Mouse (Mus musculus): ENCODE results near the gene Zfp488. TPM values are rescaled to one million over a fixed set of nuclear protein-coding genes. Genes with fewer than 3 reads are reported as not detected.
A peak's percentile ranks its signal among the peaks of the same experiment; 100 is the strongest.

Gene Zfp488
- 0.04 and 0.18 TPM in 2 replicates for polyA plus RNA-seq (2016; fragmentation: Nextera tagmentation; extraction: Ambion mirVana)

DNA sequence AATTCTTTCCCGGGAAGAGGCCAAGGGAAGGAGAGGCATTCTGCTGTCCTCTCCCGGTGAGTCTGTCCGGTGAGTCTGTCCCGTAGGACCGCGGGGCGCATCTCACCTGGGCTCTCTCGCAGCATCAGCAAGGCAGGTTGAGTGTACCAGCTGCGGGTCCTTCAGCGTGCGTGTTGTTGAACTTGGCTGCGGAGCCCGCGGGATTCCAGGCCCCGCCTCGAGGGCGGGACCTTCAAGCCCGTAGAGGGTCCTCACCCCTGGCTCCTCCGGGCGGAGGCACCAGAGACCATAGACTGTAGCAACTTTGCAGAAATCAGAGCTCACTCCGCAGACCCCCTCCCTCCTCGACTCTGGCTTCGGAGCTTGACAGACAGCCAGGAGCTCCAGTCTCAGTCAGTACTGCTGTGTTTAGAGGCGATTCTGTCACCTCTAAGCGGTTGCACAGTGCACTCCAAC, at the start of gene Zfp488:
Gene Zfp488 (minus strand): TSS at position 161 of the 456 bp plus-strand sequence.
- peaks cover 4% of the 10 kb centered on the region; the same call in 1 of the 2 replicates for H3K27me3 ChIP-seq (replicated peaks)
- H3K36me3 ChIP-seq, result no peaks in the 10 kb centered on the region
- H3K27ac ChIP-seq, result no peak within 1 kb of the TSS
- H3K4me1 ChIP-seq, result peaks cover 7% of the 10 kb centered on the region
- 2% methylated on average over 25 of the region's 25 CpGs for WGBS
- H3K4me2 ChIP-seq (replicated peaks), result peak within 1 kb of the TSS; percentile 79
- H3K9ac ChIP-seq, result no peak within 1 kb of the TSS
- ATAC-seq (ENCODE audit: low FRiP score, low read depth), result peak; percentile 65; the same call in 1 of the 2 replicates
- H3K4me3 ChIP-seq, result peak within 1 kb of the TSS; percentile 36
- H3K9me3 ChIP-seq, result no peaks in the 10 kb centered on the region

DNA sequence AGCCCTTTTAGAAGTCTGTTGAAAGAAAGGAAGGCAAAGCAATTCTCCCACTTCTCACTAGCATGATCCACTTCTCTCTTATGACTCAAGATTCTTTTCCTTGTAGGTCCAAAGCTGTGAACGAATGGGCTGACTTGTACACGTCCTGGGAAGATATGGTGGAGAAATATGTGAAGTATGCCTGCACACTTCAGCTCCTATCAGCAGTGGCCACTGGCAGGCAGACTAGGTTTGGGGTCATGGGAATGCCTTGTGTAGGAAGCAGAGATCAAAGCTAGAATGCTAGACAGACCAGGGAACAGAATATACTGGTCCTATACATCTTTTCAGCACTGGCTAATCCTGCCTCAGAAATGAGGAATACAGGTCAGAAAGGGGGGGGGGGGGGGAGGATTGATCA, 48.1 kb upstream of the Zfp488 start:
- Histone ChIP-seq H3K36me3 (no peaks in the 10 kb centered on the region), H3K9me3 (0 out of 2 replicates have a peak, but pooled peaks cover 5% of the 10 kb centered on the region), H3K27ac (no peak overlapping the region), H3K4me3 (no peak overlapping the region), H3K4me1 (no peaks in the 10 kb centered on the region), H3K4me2 (replicated peaks) (no peak overlapping the region), H3K27me3 (replicated peaks) (no peaks in the 10 kb centered on the region), H3K9ac (no peak overlapping the region)
- no peak for ATAC-seq (ENCODE audit: low FRiP score, low read depth)
- WGBS, result 77% methylated on average over 2 of the region's 2 CpGs

DNA sequence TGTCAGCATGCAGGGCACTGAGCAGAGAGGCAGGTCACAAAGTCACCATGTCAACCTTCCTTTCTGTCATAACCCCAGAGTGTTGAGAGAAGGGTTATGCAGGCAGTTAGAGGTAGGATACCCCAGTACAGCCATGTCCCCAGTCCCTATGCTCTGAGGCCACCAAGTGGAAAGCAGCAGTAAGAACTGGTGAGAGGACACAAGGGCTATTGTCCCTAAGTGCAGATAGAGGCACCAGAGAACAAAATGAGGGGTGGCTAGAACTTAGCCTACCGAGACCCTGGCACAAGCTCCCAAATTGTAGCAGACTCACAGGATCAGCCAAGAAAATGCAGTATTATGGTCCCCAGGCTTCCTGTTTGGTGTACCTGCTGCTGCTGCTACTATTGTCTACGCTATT, 38.4 kb upstream of the Zfp488 start:
- no peaks in the 10 kb centered on the region for H3K36me3 ChIP-seq
- no peaks in the 10 kb centered on the region for H3K4me1 ChIP-seq
- ATAC-seq (ENCODE audit: low FRiP score, low read depth), result no peak
- no peak overlapping the region for H3K4me3 ChIP-seq
- no peak overlapping the region for H3K4me2 ChIP-seq (replicated peaks)
- H3K27ac ChIP-seq, result no peak overlapping the region
- no peaks in the 10 kb centered on the region for H3K27me3 ChIP-seq (replicated peaks)
- no peaks in the 10 kb centered on the region for H3K9me3 ChIP-seq
- WGBS, result 87% methylated on average over 2 of the region's 2 CpGs
- H3K9ac ChIP-seq, result no peak overlapping the region

DNA sequence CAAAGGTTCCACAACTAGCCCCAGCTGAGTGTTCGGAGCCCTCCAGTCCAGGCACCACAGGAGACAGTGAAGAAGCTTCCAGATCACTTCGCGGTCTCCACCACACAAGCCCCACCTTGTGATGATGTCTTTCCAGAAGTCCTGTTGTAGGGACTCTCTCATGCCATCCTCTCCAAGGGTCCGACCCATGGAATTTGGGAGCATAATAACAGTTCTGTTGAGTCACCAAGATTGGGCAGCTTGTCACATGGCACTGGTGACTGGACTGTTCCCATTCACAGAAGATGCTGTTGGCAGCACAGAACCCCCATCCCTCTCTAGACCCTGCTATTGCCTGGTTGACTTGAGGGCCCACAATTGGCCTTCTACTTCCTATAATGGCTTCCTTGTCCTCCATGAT, 37.8 kb upstream of the Zfp488 start, which contains the start of gene Gm5460:
Gene Gm5460 (plus strand): TSS at position 378 of the 400 bp plus-strand sequence.
- Histone ChIP-seq H3K4me2 (replicated peaks) (no peak within 1 kb of the TSS), H3K27me3 (replicated peaks) (no peaks in the 10 kb centered on the region), H3K9me3 (no peaks in the 10 kb centered on the region), H3K27ac (no peak within 1 kb of the TSS), H3K4me3 (no peak within 1 kb of the TSS), H3K36me3 (no peaks in the 10 kb centered on the region), H3K4me1 (no peaks in the 10 kb centered on the region), H3K9ac (no peak within 1 kb of the TSS)
- ATAC-seq (ENCODE audit: low FRiP score, low read depth), result no peak
- 96% methylated on average over 4 of the region's 4 CpGs for WGBS

DNA sequence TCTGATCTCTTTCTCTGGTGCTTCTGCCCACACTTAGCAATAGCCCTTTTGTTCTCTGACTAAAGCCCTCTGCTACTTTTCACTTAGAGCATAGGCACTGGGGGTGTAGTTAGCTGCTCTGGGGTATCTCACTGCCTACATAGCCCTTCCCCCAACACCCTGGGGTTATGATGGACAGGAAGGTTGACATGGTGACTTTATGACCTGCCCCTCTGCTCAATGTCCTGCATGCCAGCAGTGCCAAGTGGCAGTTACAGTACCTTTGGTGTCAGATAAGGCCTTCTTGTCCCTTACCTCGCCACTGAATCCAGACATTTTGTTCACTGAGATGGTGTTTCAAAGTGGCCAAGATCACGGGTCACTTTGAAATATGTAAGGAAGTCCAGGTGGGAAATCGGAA, 36.5 kb upstream of the Zfp488 start, which contains the start of gene Gm30083:
Gene Gm30083 (minus strand): TSS at position 120 of the 400 bp plus-strand sequence.
- Histone ChIP-seq H3K27me3 (replicated peaks) (no peaks in the 10 kb centered on the region), H3K4me3 (no peak within 1 kb of the TSS), H3K9me3 (no peaks in the 10 kb centered on the region), H3K27ac (no peak within 1 kb of the TSS), H3K9ac (no peak within 1 kb of the TSS), H3K4me2 (replicated peaks) (no peak within 1 kb of the TSS), H3K36me3 (no peaks in the 10 kb centered on the region), H3K4me1 (no peaks in the 10 kb centered on the region)
- 81% methylated on average over 3 of the region's 3 CpGs for WGBS
- ATAC-seq (ENCODE audit: low FRiP score, low read depth), result no peak

DNA sequence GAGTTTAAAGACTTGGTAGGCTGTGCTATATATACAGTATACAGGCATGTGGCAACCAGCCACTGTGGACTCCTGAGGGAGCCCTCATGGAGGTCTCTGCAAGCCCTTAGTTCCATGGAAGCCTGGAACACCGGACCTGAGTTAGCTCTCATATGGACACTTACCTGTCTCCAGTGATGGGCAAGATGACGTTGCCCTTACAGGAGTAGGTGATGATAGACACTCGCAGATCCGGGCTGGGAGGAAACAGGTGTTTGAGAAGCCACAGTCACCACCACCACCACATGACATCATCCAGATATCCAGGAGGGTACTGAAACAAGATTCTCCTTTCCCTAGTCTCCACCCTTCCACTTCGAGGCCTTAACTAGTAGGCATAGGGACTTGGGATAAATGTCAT, 23.8 kb upstream of the Zfp488 start:
- H3K27me3 ChIP-seq (replicated peaks), result no peaks in the 10 kb centered on the region
- H3K27ac ChIP-seq, result no peak overlapping the region
- 92% methylated on average over 5 of the region's 5 CpGs for WGBS
- no peaks in the 10 kb centered on the region for H3K4me1 ChIP-seq
- H3K4me2 ChIP-seq (replicated peaks), result no peak overlapping the region
- no peak overlapping the region for H3K9ac ChIP-seq
- ATAC-seq (ENCODE audit: low FRiP score, low read depth), result no peak
- H3K36me3 ChIP-seq, result no peaks in the 10 kb centered on the region
- no peak overlapping the region for H3K4me3 ChIP-seq
- no peaks in the 10 kb centered on the region for H3K9me3 ChIP-seq

DNA sequence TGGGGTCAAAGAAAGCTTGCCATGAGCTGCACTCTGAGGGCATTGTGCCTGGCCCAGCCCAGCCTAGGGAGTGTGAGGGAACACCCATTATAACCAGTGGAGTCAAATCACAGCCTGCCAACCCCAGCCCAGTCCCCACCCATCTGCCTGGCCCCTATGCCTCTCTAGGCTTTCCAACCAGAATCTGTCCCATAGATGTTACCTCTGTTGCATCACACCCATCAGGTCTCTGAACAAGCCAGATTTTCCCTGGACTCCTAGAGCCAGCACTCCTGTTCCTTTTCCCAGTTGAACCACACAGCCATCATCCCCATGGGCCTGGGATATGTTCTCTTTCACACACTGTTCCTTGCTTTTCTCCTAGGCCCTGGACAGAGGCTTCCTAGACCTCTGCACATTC, 22.9 kb upstream of the Zfp488 start:
- no peak overlapping the region for H3K4me3 ChIP-seq
- no peak overlapping the region for H3K27ac ChIP-seq
- no peaks in the 10 kb centered on the region for H3K27me3 ChIP-seq (replicated peaks)
- H3K36me3 ChIP-seq, result no peaks in the 10 kb centered on the region
- no peaks in the 10 kb centered on the region for H3K4me1 ChIP-seq
- ATAC-seq (ENCODE audit: low FRiP score, low read depth), result no peak
- no peaks in the 10 kb centered on the region for H3K9me3 ChIP-seq
- H3K9ac ChIP-seq, result no peak overlapping the region
- H3K4me2 ChIP-seq (replicated peaks), result no peak overlapping the region

DNA sequence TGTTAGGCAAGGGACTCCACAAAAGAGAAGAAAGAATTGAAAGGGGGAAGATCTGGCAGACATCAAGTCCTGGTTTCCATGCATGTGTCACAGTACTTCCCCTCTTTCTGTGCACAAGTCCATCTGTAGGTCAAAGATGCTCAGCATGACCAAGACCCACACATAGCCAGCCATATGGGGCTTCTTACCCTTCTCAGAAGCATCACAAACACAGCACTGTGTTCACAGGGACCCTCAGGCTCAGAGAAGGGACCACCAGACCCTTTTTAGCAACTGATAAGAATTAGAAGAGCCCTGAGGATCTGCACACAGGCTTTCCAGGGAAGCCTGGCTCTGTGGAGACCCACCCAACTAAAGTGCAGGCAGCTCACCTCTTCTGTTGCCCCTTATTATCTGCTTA, 21.5 kb upstream of the Zfp488 start:
- no peak overlapping the region for H3K4me3 ChIP-seq
- no peak for ATAC-seq (ENCODE audit: low FRiP score, low read depth)
- no peaks in the 10 kb centered on the region for H3K9me3 ChIP-seq
- no peak overlapping the region for H3K9ac ChIP-seq
- no peaks in the 10 kb centered on the region for H3K27me3 ChIP-seq (replicated peaks)
- H3K4me1 ChIP-seq, result no peaks in the 10 kb centered on the region
- H3K4me2 ChIP-seq (replicated peaks), result no peak overlapping the region
- no peak overlapping the region for H3K27ac ChIP-seq
- no peaks in the 10 kb centered on the region for H3K36me3 ChIP-seq

DNA sequence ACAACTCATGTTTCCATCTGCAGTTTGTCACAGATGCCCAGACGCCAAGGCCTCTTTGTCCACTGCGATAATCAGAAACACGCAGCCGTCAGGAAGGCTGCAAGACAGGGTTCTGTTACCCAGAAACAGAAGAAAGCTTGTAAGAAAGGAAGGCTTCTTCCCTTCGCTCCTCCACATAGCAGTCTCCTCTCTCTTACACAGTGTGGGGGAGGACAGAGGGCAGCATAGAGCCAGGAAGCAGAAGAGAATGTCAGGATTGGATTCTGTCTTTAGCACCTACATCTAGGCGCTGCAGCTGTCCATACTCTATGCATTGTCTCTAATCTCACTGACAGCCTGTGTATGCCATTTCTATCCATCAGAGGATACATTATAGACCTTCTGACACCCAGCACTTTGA, 18.9 kb upstream of the Zfp488 start:
- 77% methylated on average over 6 of the region's 6 CpGs for WGBS
- no peak for ATAC-seq (ENCODE audit: low FRiP score, low read depth)
- Histone ChIP-seq H3K36me3 (no peaks in the 10 kb centered on the region), H3K4me1 (no peaks in the 10 kb centered on the region), H3K4me3 (no peak overlapping the region), H3K9ac (no peak overlapping the region), H3K9me3 (no peaks in the 10 kb centered on the region), H3K27ac (no peak overlapping the region), H3K27me3 (replicated peaks) (no peaks in the 10 kb centered on the region), H3K4me2 (replicated peaks) (no peak overlapping the region)

DNA sequence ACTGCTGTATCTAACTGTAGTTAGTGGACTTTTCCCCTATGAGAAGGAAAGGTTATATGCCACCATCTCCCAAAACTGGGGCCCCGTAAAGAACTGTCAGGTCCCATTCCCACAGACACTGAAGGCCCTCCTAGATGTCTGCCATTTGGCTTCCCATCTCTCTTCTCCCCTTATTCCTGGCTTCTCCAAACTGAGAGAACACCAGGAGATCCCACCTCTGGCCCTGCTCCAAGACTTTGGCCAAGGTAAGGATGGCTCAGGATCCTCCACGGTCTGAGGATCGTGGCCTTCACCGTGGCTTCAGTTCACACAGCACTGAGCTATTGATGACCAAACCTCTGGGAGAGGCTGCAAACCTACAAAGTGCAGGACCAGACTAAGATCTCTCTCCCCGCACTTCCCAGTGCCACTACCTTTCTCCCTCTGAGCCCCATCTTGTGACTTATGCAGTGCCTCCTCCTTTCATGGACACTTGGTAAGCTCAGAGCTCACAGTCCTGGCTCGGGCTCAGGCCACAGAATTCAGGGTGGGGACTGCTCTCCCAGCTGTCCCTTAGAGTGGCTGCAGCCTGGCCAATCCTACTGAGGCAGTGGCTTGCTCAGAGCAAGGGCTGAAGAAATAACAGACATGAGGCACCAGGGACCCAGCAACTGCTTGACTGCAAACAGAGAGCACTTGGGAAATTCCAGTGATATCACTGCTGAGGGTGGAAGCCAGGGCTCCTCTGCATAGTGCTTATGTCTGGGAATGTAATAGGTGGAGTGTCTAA, 15.1 kb upstream of the Zfp488 start:
- no peak overlapping the region for H3K27ac ChIP-seq
- H3K4me3 ChIP-seq, result no peak overlapping the region
- no peak overlapping the region for H3K9ac ChIP-seq
- no peaks in the 10 kb centered on the region for H3K36me3 ChIP-seq
- H3K4me2 ChIP-seq (replicated peaks), result no peak overlapping the region
- H3K27me3 ChIP-seq (replicated peaks), result no peaks in the 10 kb centered on the region
- H3K4me1 ChIP-seq, result no peaks in the 10 kb centered on the region
- 92% methylated on average over 6 of the region's 6 CpGs for WGBS
- ATAC-seq (ENCODE audit: low FRiP score, low read depth), result no peak
- no peaks in the 10 kb centered on the region for H3K9me3 ChIP-seq

DNA sequence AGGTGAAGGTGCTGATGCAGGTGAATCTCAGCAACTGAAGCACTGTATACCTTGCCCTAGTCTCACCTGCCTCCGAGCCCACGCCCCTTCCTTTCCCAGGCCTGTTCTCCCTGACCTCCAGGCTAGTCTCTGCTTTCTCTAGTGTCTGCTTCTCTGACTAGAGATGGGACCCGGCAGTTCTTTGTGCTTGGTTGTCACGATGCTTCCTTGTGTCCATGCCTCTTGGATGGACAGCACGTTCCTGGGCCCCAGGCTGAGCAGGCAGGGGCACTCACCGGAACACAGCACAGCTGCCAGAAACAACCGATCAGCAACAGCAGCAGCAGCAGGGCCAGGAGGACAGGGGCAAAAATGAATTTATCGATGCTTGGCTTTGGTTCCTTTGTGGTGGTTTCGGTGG, 14.5 kb upstream of the Zfp488 start:
- no peak overlapping the region for H3K27ac ChIP-seq
- H3K9ac ChIP-seq, result no peak overlapping the region
- no peak for ATAC-seq (ENCODE audit: low FRiP score, low read depth)
- no peaks in the 10 kb centered on the region for H3K4me1 ChIP-seq
- no peak overlapping the region for H3K4me2 ChIP-seq (replicated peaks)
- H3K27me3 ChIP-seq (replicated peaks), result no peaks in the 10 kb centered on the region
- no peaks in the 10 kb centered on the region for H3K9me3 ChIP-seq
- H3K4me3 ChIP-seq, result no peak overlapping the region
- WGBS, result 91% methylated on average over 9 of the region's 9 CpGs
- no peaks in the 10 kb centered on the region for H3K36me3 ChIP-seq

DNA sequence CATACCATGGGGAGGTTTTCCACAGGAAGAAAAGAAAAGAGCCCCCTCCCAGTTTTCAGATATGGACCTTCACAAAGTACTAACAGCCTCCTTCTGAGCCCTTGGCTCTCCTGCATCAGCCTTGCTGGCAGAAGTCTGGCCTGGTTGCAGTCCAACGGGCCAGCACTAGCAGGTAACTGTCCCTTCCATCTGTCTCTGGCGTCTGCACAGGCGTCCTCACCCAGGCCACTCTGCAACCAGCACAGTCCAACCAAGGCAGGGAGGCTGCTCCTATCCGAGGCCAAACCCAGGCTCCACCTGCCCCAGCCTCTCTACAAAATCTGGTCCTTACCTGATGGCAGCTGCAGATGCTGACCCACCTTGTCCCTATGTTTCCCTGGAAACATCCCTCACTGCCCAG, 13.4 kb upstream of the Zfp488 start:
- 73% methylated on average over 4 of the region's 4 CpGs for WGBS
- H3K4me1 ChIP-seq, result no peaks in the 10 kb centered on the region
- H3K9ac ChIP-seq, result no peak overlapping the region
- no peaks in the 10 kb centered on the region for H3K27me3 ChIP-seq (replicated peaks)
- no peak overlapping the region for H3K4me2 ChIP-seq (replicated peaks)
- H3K9me3 ChIP-seq, result no peaks in the 10 kb centered on the region
- no peak overlapping the region for H3K4me3 ChIP-seq
- H3K27ac ChIP-seq, result no peak overlapping the region
- H3K36me3 ChIP-seq, result no peaks in the 10 kb centered on the region
- no peak for ATAC-seq (ENCODE audit: low FRiP score, low read depth)

DNA sequence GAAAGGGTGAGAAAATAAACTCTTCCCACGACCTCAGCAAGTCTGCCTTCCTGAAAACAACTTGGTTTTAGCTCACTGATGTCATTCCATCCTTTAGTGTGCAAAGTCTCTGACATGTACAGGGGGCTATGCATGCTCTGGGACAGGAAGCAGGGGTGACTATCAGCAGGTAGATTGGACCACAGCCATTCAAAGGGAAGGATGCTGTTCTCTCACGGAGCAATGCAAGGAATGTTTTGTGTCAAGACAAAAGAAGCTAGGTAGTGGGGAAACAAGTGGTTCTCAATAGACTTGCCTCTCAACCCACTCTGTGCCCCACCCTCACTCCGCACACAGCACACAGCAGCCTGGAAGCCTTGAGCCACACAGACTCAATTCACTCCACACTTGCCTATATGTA, 10.6 kb upstream of the Zfp488 start:
- no peak overlapping the region for H3K27ac ChIP-seq
- no peak overlapping the region for H3K4me2 ChIP-seq (replicated peaks)
- H3K36me3 ChIP-seq, result no peaks in the 10 kb centered on the region
- no peaks in the 10 kb centered on the region for H3K4me1 ChIP-seq
- H3K9me3 ChIP-seq, result no peaks in the 10 kb centered on the region
- no peaks in the 10 kb centered on the region for H3K27me3 ChIP-seq (replicated peaks)
- no peak for ATAC-seq (ENCODE audit: low FRiP score, low read depth)
- H3K4me3 ChIP-seq, result no peak overlapping the region
- H3K9ac ChIP-seq, result no peak overlapping the region
- 54% methylated on average over 3 of the region's 3 CpGs for WGBS
